Mouse (Mus musculus) thymus, postnatal 25 days (tissue): ENCODE data around the gene Bmi1.

Experiments used
- DNase-seq: peaks from one replicate; pipeline ENCODE4 v3.0.0; 2022

Bmi1 gene

DNA sequence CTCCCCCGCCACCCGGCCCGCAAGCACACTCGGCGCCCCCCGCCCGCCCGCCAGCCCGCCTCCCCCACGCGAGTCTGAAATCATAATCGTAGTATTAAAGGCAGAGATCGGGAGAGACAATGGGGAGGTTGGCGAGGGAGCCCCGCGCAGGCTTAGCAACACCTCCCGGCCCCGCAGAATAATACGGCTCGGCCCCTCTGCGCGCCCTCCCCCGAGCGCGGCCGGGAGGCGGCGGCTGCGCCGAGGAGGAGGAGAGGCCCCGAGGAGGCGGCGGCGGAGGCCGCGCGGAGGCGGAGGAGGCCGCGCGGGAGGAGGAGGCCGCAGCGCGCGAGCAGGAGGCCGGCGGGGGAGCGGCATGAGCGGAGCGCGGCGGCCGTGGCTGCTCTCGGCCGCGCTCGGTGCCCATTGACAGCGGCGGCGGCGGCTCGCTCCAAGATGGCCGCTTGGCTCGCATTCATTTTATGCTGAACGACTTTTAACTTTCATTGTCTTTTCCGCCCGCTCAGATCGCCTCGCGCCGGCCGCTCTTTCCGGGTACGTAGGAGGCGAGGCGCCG, at the start of gene Bmi1:
TSS of gene Bmi1 (plus strand) at position 83 of the 556 bp plus-strand sequence.
- DNase-seq: peak; percentile 72

- no peak for DNase-seq
Measured at GRCm38 (mm10) chr2:18630547-18630946, 46.3 kb upstream of the Bmi1 start.

DNA sequence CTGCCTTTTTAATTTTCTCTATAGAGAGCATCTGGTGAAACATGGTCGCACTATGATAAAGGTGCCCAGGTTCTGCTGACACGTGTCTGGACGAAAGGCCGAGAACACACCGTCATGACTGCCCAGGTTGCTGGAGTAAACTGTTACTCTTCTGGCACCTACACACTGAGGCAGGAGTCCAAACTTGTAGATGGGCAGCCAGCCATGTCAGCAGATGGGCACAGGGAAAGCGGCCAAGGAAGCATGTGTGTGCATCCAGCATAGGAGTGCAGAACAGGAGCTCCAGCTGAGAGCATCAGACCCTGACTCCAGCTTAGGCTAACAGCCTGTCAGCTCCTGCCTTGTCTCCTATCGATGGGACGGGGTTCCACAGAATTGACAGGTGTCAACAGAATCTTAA, 41.8 kb upstream of the Bmi1 start:
- DNase-seq: no peak

DNA sequence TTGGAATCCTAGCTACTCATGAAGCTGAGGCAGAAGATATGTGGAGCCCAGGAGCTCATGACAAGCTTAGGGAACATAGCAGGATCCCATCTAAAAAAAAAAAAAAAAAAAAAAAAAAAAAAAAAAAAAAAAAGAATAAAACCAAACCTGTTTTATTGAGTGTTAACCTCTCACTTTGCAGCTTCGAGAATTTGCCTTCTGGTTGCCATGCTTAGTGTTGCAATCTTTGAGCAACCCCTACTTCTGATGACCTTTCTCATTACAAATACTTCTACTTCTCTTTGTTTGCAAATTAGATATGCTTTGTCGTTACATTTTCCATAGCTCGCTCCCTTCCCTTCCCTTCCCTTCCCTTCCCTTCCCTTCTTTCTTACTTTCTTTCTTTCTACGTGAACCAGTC, 28.3 kb upstream of the Bmi1 start:
- no peak for DNase-seq

GRCm38 (mm10) chr2:18654821-18655220, 22.0 kb upstream of the Bmi1 start:
- no peak for DNase-seq

DNA sequence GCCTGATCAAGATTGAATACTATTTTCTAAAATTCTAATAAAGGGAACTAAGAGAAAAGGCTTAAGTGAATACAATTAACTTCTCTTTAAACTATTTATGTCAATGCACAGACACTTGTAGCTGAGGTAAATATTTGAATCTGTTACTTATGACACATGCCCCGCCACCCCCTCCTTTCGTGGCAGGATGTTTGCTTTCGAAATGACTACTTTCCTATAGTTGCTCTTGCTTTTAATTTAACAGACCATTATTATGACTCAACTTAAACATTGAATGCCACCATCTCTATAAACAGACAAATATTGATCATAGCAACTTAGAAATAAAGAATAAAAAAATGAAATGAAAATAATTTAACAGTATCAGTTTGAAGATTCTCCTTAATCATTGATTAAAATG, 12.8 kb upstream of the Bmi1 start:
- no peak for DNase-seq

GRCm38 (mm10) chr2:18671041-18671440, 5.8 kb upstream of the Bmi1 start:
- DNase-seq: no peak

- DNase-seq: peak; percentile 90
Measured at GRCm38 (mm10) chr2:18672133-18672765, 4.6 kb upstream of the Bmi1 start, which contains the start of gene Commd3. TSS of gene Commd3 (plus strand) at chr2:18672384.

DNA sequence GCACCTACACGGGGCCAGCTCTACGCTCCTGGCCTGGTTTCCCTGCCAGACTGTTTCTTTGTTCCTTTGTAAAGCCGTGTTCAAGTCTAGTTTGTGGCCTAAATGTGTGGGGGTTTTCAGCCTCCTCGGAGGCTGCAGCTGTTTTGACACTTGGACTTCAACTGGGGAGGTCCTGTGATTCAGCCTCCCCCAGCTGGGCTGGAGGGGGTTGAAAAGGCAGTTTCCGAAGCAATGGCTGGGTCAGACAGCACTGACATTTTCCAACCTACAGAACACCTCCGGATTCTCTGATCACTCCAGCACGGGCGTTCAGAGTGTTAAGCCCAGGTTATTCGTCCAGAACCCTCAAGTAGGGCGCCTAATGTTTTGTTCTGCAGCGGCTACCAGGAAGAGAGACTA, 4.1 kb upstream of the Bmi1 start:
- no peak for DNase-seq

- DNase-seq: no peak
Measured at GRCm38 (mm10) chr2:18673766-18674165, 3.1 kb upstream of the Bmi1 start.

- no peak for DNase-seq
Measured at GRCm38 (mm10) chr2:18674193-18674902, 2.5 kb upstream of the Bmi1 start.

DNA sequence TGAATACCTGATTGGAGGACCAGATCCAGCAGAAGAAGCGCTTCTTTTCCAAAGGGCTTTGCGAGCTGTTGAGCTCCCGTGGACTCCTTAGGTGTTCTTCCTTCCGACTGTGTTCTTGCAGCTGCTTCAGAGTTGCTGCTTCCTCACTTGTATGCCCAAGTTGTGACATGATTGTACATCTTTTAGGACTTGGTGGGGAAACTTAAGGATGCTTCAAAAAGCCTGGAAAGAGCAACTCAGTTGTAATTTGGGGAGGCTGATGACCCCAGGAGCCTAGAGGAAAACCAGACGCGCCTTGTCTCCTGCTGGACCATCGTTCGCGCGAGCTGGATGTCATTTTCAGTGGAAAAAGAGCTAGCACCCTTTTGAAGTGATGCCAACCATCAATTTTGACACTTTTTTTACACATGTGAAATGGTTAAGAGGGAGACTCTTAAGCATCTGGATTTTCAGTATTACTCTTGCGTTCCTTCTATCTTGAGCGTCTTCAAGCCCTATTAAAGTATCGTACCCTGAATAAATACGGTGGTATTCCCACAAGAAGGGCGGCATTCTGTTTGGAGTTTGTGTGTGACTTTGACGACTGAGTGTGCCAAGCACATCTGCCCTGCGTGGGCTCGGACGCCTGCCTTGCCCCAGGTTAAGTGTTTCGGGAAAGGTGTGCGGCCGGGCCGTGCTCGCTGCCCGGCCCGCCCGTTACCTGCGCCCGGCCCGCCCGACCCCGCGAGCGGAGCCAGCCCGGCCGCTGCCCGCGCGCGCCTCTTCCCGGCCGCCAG, 949 bp upstream of the Bmi1 start:
- no peak for DNase-seq

GRCm38 (mm10) chr2:18676457-18676935, 322 bp upstream of the Bmi1 start:
- DNase-seq: peak; percentile 68

DNA sequence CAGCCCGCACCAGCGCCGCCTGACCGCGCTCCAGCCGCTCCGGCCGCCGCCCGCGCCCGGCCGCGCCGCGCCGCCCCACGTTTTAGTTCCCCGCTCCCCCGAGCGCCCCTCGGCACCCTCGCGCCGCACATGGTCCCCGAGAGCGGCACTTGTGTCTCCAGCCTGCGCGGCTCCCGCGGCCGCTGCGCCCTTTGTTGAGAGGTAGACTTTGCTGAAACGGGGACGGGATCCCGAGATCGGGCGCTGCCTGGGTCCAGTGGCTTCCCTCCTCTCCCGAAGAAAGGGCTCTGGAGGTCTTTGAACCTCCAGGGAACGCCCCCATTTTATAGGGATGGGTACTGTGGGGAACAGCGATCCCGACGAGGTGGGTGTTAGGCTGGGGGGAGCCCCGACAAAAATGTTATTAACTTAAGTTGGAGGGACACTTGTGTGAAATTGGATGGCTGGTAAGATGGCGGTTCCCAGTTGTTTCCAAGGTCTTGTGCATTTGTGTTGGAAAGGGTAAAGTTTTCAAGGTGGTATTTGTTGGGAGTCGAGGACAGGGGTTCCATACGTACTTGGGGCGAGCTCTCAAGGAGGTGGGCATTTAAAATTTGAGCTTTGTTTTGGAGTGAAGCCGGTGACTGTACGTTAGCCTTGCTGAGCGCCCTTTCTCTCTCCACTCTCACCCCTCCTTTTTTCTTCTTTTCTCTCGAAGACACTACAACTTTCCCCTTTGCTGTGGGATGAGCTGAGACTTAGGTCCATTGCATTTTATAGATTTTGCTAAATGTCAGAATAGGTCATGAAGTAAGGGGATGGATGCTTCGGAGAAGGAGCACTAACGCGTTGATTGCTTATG, 1.0 kb downstream of the Bmi1 start:
- peak; percentile 67 for DNase-seq

DNA sequence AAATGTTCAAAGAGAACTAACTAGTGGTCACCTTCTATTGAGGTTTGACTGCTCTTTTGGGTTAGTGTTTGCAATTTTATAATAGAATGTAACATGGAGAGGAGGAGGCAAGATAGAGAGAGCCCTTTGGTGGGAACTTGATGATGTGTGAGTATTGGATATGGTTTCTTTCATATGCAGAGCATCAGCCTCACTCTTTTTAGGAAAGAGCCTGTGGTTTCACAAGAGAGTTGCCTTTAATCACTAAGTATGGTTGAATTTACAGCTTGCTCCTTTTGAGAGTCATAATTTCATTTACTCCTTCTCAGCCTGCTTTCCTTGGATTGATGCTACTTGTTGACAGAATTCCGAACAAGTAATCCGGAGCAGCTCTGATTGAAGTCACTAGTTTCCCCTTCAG, 2.9 kb downstream of the Bmi1 start:
- DNase-seq: no peak

- DNase-seq: no peak
Measured at GRCm38 (mm10) chr2:18680501-18680900, 3.7 kb downstream of the Bmi1 start.

DNA sequence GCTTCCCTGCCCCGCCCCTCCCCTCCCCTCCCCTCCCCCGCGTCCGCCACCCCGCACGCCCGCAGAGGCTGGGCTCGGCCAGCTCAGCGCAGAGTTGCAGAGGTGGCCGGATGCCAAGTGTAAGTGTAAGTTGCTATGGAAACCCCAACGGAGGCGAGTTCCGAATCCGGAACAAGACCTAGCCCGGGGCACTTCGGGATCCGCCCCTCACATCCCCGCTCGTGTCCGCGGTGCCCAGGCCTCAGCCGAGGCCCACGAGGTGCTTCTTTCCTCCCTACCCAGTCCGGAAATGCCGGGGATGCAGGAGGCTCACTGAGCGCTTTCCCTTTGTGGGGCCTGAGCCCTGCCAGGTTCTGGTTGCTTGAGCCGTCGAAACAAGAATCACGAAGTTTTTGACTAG, 4.1 kb downstream of the Bmi1 start:
- peak; percentile 40 for DNase-seq

DNA sequence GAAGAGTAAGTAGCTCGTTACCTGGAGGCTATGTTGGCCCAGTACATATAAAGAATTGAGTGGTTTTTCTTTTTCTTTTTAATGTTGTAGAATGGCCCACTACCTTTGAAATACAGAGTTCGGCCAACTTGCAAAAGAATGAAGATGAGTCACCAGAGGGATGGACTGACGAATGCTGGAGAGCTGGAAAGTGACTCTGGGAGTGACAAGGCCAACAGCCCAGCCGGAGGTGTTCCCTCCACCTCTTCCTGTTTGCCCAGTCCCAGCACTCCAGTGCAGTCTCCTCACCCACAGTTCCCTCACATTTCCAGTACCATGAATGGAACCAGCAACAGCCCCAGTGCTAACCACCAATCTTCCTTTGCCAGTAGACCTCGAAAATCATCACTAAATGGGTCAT, 7.2 kb downstream of the Bmi1 start:
- no peak for DNase-seq

- no peak for DNase-seq
Measured at GRCm38 (mm10) chr2:18686386-18686785, 9.6 kb downstream of the Bmi1 start.

GRCm38 (mm10) chr2:18686826-18687519, 10.2 kb downstream of the Bmi1 start:
- no peak for DNase-seq

DNA sequence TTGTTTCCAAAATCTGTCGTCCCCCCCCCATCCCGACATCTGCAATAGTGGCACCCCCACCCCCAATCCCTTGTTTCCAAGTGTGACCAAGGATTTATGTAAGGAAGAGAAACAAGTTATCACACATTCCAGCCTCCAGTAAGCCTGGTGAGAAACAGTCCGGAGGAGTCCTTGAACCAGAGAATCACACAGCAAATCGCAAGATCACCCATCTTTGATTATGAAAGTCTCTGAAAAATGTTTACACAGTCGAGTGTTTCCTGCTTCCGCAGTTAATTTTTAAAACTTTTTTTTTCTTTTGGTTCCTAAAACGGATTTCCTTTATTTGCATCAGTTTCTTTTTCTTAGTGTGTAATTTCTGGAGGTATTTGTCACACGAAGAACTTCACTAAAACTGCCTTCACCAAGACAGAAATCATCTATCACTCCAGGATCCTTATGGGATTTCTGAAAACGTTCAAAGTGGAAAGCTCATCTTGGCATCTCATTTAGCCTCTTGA, 10.9 kb downstream of the Bmi1 start:
- no peak for DNase-seq

DNA sequence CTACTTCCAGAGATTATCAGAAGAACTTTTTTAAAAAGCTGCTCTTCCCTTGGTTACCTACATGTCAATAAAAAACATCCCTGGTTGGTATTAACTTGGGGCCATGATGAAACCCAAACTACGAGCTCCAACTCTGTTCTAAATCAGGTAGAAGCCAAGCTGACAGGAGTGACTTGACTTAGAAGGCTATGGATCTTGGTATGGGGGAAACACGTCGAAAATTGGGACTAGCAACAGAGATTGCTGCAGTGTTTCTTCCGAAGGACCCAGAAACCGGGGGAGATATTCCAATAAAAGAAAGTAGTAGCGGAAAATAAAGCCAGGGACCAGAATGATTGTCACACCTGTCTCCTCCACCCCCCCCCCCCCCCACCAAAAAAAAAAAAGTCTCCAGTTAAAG, 11.5 kb downstream of the Bmi1 start:
- no peak for DNase-seq
